Mouse (Mus musculus): ENCODE results near the gene Grip1.

DNA sequence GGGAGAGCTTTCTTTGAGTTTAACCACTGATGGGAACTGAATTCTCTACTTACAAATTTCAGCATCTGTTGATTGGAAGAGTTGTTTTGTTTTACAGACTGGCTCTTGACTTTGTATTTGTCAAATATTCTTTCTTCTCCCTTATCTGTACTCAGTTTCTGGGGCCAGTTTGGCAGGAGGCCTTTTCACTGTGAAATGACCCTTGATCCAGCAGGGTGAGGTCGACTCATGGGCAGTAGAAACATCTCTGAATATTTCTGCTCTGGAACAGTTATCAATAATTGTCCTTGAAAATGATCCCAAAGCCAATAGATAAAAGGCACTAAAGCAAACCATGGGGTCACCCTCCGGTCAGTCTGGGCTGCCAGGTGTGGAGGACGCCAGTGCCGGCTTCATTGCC is 88.0 kb downstream of the Grip1 start:
- TF ChIP-seq EP300 (optimal IDR thresholded peaks at IDR 0.05) (no peak), CTCF (IDR thresholded peaks at IDR 0.05; ENCODE audit: low read depth) (no peak)

Measured in stomach, postnatal 0 days (tissue).